Mouse (Mus musculus): Measurements from ENCODE around the gene Arl5a.
A peak's percentile ranks its signal among the peaks of the same experiment; 100 is the strongest.

The Arl5a gene

GRCm38 (mm10) chr2:52424747-52425522 lies at the start of gene Arl5a:
Arl5a (minus strand) TSS chr2:52424901.
- DNase-seq: peak; percentile 96 to 99

DNA sequence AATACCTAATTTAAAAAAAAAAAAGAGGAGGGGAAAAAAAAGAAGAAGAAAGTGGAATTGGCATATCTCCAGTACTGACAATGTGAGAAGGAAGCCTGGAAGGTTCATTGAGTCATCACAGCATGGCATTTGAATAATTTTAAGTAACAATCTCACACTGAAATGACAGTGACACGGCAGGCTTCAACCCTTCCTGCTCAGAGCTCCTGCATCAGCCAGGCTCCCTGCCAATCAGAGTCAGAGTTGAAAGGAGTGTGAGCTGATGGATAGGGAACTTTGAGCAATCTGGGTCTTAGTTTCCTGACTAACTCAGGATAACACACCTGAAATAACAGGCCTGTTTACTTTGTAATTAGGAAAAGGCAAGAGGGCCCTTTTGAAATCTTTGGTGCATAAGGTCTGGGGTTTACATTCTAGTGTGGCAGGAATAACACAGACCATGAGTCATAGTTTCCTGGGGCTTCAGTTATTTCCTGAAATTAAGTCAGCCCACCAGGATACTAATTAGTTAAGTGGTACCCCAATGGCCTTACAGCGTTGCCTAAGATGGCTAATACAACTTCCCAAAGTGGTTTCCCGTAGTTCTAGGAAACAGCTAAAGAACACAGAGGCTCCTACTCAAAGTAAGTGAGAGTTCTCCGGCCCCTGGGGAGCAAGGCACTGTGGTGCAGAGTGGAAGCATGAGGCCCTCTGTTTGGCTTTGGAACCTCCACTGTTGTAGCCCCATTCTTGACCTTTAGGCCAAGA lies 47.0 kb upstream of the Arl5a start:
- peak; percentile 29 to 42 for DNase-seq

DNA sequence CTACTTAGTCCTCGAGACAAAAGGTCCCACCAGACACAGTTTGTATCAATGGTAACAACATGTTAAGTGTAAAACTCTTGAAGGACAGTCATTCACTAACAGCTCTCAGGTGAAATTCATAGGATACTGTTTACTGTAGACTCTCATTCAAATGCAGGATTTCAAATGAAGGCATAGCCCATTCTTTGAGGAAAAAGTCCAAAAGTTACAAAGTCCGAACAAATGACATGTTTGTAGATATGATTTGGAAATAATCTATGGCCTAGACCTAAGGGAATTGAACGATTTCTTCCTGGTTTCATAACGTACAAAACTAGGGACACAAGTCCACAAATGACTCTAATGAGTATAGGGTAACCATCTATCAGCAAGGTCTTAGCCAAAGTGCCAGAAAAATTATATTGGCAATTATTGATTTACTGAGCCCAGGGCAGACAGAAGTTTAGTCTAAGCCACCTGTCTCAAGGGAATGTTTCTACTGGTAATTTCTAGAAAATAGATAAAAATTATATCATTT lies 45.4 kb upstream of the Arl5a start:
- no peak for DNase-seq

GRCm38 (mm10) chr2:52467629-52468028 lies 42.9 kb upstream of the Arl5a start:
- no peak for DNase-seq

- DNase-seq: no peak
These were observed 36.7 kb upstream of the Arl5a start for GRCm38 (mm10) chr2:52461206-52461967.

- DNase-seq: no peak
These were observed 31.1 kb upstream of the Arl5a start for GRCm38 (mm10) chr2:52455606-52456479.

- no peak for DNase-seq
These were observed 25.1 kb upstream of the Arl5a start for GRCm38 (mm10) chr2:52449818-52450217.

GRCm38 (mm10) chr2:52448916-52449315 lies 24.2 kb upstream of the Arl5a start:
- DNase-seq: no peak

GRCm38 (mm10) chr2:52446648-52447047 lies 21.9 kb upstream of the Arl5a start:
- no peak for DNase-seq

DNA sequence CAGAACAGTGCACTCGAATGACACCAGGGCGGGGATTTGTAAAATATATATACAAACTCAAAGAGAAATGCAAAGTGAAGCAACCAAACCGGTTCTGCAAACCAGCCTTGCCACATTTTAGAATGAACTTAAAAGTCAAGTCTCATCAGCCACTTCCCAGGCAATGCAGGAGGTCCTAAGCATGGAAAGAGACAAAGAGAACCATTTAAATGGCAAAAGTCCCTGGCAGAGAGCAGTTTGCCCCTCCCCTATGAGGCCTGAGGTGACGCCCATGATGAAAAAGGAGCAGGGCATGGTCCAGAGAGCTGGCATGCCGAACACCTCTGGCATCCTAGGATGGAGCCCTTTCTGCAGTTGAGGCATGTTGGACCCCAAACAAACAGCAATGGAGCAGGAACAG lies 17.4 kb upstream of the Arl5a start:
- DNase-seq: no peak

DNA sequence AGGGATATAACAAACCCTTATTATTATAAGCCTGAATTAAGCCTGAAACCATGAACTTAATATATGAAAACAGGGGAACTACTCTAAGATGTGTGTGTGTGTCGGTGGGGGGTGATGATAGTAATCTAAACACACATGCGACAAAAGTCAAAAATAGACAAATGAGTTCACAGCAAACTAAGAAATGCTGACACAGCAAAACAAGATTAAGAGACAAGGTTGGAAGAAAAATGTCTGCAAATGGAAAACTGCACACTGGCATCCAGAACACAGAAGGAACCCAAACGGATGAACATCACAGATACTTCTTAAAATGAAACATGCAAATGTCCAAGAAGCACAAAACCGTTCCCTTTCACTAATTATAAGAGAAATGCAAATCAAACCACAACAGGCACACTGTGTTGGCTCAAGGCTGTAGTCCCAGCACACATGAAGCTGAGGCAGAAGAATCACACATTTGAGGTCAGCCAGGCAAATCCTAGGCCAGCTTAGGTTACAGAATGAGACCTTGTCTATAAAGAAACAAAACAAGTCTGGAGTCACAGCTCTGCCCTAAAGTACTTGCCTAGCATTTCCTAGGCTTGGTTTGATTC lies 15.8 kb upstream of the Arl5a start:
- no peak for DNase-seq

DNA sequence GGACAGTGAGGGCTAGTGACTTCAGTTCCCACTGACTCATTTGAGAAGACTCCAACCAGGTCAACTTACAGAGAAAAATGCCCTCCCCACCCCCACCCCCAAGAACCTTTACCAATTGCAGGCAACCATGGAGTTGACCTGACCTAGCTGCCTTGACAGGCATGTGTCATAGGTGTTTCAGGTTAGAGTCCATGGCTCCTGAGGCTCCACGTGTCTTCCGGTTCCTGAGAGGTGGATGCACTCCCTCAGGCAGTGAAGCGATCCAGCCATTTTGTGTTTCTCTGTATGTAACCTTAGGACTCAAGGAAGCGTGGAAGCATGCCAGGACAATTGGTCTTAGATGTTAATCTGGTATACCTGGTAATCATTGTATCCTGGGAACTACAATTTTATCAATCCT lies 13.7 kb upstream of the Arl5a start:
- no peak for DNase-seq

GRCm38 (mm10) chr2:52438013-52438412 lies 13.3 kb upstream of the Arl5a start:
- peak; percentile 73 to 77 for DNase-seq

DNA sequence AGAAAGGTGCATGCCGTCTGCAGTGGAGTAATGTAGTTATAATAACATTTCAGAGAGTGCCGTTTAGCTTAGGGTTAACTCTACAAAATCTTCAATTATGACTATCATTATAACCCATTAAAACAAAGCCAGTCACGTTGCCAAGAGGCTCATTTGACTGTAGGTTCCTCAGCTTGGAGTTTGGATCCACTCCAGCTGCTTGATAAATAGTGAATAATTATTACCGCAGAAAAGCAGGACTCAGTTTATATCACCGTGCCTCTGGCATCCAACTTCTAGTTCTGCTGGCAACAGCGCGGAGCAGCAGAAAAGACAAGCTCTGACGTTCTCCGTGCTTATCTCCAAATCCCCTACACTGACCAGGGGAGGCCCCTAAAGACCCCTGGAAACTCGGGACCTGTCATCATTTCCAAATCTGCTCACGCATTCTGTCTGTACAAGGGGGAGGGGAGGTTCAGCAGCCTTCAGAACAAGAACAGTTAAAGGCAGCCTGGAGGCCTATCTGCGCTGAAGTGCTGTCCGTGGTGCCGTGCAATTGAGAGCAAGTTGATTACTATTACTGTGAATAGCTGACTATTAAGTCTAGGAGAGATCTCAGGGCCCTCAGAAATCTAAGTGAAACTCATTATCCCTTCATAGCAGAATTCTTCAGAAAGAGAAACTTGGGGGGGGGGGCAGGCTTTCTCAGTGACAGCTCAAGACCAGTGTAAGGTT lies 11.4 kb upstream of the Arl5a start:
- no peak for DNase-seq

GRCm38 (mm10) chr2:52433365-52433764 lies 8.7 kb upstream of the Arl5a start:
- DNase-seq: no peak

DNA sequence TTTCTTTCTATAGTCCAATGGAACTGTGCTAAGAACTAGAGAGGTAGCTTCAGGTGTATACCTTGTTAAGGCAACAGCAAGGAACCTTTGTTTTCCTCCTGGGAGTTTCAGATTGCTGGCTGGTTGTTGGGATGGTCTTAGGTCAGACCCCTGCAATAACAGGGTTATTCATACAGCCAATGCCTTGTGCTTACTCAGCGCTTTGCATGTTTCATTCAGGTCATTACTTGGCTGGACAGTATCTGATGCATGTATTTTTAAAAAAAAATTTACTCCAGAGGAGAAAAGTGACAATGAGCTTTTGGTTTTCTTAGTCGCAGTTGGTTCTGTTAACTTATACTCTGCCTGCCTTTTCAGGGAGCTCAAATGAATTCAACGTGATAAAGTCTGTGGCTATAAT lies 2.7 kb upstream of the Arl5a start:
- DNase-seq: no peak

GRCm38 (mm10) chr2:52426041-52426440 lies 1.3 kb upstream of the Arl5a start:
- no peak for DNase-seq

DNA sequence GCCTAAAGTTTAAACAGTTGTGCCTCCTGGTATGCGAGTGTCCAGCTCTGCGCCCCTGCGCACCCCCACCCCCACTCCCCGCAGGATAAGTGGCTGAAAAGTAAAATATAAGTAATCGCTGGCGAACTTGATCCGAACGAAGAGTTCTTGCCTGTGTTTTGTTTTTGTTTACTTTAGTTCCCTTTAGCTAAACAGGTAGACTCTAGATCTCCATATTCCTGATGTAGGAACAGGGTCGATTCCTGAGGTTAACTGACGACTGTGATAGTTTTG lies 758 bp upstream of the Arl5a start:
- no peak for DNase-seq

DNA sequence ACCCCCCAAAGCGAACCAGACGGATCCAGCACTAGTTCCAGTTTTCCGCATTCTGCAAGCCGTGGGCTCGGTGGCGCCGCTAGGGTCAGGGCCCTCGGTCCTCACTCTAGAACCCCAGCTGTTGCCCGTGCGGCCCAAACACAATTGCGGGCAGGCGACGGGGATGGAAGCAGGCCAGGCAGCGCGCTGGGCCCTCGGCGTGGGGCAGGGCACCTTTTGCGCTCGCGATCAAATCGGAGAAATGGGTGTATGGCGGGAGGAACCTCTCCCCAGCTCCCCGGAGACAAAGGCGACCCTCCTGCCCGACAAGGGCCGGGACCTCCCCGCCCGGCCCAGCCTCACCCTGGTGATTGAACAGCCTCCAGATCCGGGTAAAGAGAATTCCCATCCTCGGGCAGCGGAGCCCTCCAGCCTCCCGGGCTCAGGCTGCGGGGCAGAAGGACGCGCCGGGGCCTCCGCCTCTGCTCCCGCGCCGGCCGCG lies 413 bp downstream of the Arl5a start:
- peak in 1 of 2 experiments; percentile 66 for DNase-seq

- DNase-seq: no peak
These were observed 972 bp downstream of the Arl5a start for GRCm38 (mm10) chr2:52423611-52424247.
